Mouse (Mus musculus): ENCODE measurements around the gene Cdk5. TPM values are rescaled to one million over a fixed set of nuclear protein-coding genes. Genes with fewer than 3 reads are reported as not detected.

Gene Cdk5
- polyA plus RNA-seq, 1 experiment from 2014 or later = 29.3 TPM

DNA sequence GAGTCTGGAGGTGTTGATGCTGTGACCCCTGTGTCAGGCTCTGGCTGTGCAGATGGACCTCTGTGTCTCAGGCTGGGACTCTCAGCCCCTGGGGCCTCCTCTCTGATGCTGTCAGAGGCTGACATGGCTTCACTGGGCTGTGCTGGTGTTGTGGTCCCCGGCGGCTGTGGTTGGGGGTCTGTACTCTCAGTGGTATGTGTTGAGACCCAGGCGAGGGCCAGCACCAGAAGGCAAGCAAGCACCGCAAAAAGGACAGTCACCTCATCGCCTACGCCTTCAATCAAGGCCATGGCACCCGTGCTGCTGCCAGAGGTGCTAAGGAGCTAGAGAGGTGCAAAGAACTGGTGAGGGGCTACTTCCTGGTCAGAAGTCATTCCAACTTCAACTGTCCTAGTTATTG, 23.3 kb upstream of the Cdk5 start:
- WGBS = 81% methylated on average over 7 of the region's 7 CpGs
- Histone ChIP-seq H3K27me3 (ENCODE audit: control insufficient read depth, insufficient read depth, low read length) (no peaks in the 10 kb centered on the region), H3K4me1 (replicated peaks; ENCODE audit: control insufficient read depth, insufficient read depth) (peaks cover 5% of the 10 kb centered on the region), H3K9ac (ENCODE audit: low read length) (no peak overlapping the region), H3K4me3 (ENCODE audit: low read depth, low read length) (no peak overlapping the region), H3K27ac (replicated peaks) (no peak overlapping the region), H3K4me2 (replicated peaks; ENCODE audit: low read depth) (no peak overlapping the region), H3K36me3 (ENCODE audit: control insufficient read depth, insufficient read depth, low read length) (peaks cover 7% of the 10 kb centered on the region), H3K9me3 (ENCODE audit: control insufficient read depth, low read length) (no peaks in the 10 kb centered on the region)
- TF ChIP-seq EP300 (optimal IDR thresholded peaks at IDR 0.05) (no peak), CTCF (IDR thresholded peaks at IDR 0.05; ENCODE audit: low read depth) (no peak)
- no peak for DNase-seq (ENCODE audit: low spot score)
- ATAC-seq (ENCODE audit: low FRiP score, low TSS enrichment) = no peak

GRCm38 (mm10) chr5:24445428-24446080, 22.2 kb upstream of the Cdk5 start:
- no peaks in the 10 kb centered on the region for H3K27me3 ChIP-seq (ENCODE audit: control insufficient read depth, insufficient read depth, low read length)
- H3K4me3 ChIP-seq (ENCODE audit: low read depth, low read length) = peak overlapping the region; percentile 87
- peak overlapping the region; percentile 90 for H3K9ac ChIP-seq (ENCODE audit: low read length)
- TF ChIP-seq EP300 (optimal IDR thresholded peaks at IDR 0.05) (no peak), CTCF (IDR thresholded peaks at IDR 0.05; ENCODE audit: low read depth) (peak; percentile 44)
- H3K27ac ChIP-seq (replicated peaks) = peak overlapping the region; percentile 95
- H3K36me3 ChIP-seq (ENCODE audit: control insufficient read depth, insufficient read depth, low read length) = peaks cover 16% of the 10 kb centered on the region
- peak overlapping the region; percentile 92 for H3K4me2 ChIP-seq (replicated peaks; ENCODE audit: low read depth)
- peaks cover 5% of the 10 kb centered on the region for H3K4me1 ChIP-seq (replicated peaks; ENCODE audit: control insufficient read depth, insufficient read depth)
- no peaks in the 10 kb centered on the region for H3K9me3 ChIP-seq (ENCODE audit: control insufficient read depth, low read length)
- ATAC-seq (ENCODE audit: low FRiP score, low TSS enrichment) (no peak), DNase-seq (ENCODE audit: low spot score) (no peak)
- WGBS = 59% methylated on average over 20 of the region's 20 CpGs

GRCm38 (mm10) chr5:24444746-24445427, 21.6 kb upstream of the Cdk5 start, which contains the start of gene Fastk:
Gene Fastk, minus strand, starts transcription at chr5:24445287.
- peak within 1 kb of the TSS; percentile 90 for H3K9ac ChIP-seq (ENCODE audit: low read length)
- DNase-seq (ENCODE audit: low spot score) (peak; percentile 95), ATAC-seq (ENCODE audit: low FRiP score, low TSS enrichment) (peak; percentile 84)
- H3K4me3 ChIP-seq (ENCODE audit: low read depth, low read length) = peak within 1 kb of the TSS; percentile 87
- H3K36me3 ChIP-seq (ENCODE audit: control insufficient read depth, insufficient read depth, low read length) = peaks cover 22% of the 10 kb centered on the region
- no peaks in the 10 kb centered on the region for H3K9me3 ChIP-seq (ENCODE audit: control insufficient read depth, low read length)
- H3K4me1 ChIP-seq (replicated peaks; ENCODE audit: control insufficient read depth, insufficient read depth) = peaks cover 5% of the 10 kb centered on the region
- TF ChIP-seq CTCF (IDR thresholded peaks at IDR 0.05; ENCODE audit: low read depth) (no peak), EP300 (optimal IDR thresholded peaks at IDR 0.05) (no peak)
- H3K27ac ChIP-seq (replicated peaks) = peak within 1 kb of the TSS; percentile 95
- H3K4me2 ChIP-seq (replicated peaks; ENCODE audit: low read depth) = peak within 1 kb of the TSS; percentile 92
- WGBS = 1% methylated on average over 56 of the region's 60 CpGs
- H3K27me3 ChIP-seq (ENCODE audit: control insufficient read depth, insufficient read depth, low read length) = no peaks in the 10 kb centered on the region

DNA sequence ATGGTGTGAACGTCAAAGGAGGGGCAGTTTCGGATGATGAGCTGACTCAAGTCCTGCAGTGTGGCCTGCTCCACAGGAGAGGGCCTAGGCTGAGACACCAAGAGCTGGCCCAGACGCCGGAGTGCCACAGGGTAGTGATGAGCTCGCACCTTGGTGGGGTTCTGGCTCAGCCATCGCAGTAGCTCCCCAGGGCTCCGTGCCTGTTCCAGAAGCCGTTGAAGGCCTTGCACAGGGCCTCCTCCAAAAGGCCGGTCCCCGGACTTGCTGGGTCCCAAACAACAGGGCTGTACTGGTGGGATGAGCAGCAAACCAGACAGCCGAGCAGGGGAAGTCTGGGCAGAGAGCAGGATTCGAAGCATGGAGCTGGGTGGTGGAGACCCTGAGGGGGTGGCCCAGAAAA, 20.6 kb upstream of the Cdk5 start:
- DNase-seq (ENCODE audit: low spot score) = no peak
- Histone ChIP-seq H3K27me3 (ENCODE audit: control insufficient read depth, insufficient read depth, low read length) (no peaks in the 10 kb centered on the region), H3K9me3 (ENCODE audit: control insufficient read depth, low read length) (no peaks in the 10 kb centered on the region), H3K9ac (ENCODE audit: low read length) (peak overlapping the region; percentile 90), H3K4me3 (ENCODE audit: low read depth, low read length) (peak overlapping the region; percentile 87), H3K36me3 (ENCODE audit: control insufficient read depth, insufficient read depth, low read length) (peaks cover 27% of the 10 kb centered on the region), H3K4me2 (replicated peaks; ENCODE audit: low read depth) (peak overlapping the region; percentile 92), H3K4me1 (replicated peaks; ENCODE audit: control insufficient read depth, insufficient read depth) (peaks cover 5% of the 10 kb centered on the region), H3K27ac (replicated peaks) (no peak overlapping the region)
- ATAC-seq (ENCODE audit: low FRiP score, low TSS enrichment) = no peak
- WGBS = 82% methylated on average over 12 of the region's 12 CpGs
- no peak for TF ChIP-seq CTCF (IDR thresholded peaks at IDR 0.05; ENCODE audit: low read depth)
- no peak for TF ChIP-seq EP300 (optimal IDR thresholded peaks at IDR 0.05)

DNA sequence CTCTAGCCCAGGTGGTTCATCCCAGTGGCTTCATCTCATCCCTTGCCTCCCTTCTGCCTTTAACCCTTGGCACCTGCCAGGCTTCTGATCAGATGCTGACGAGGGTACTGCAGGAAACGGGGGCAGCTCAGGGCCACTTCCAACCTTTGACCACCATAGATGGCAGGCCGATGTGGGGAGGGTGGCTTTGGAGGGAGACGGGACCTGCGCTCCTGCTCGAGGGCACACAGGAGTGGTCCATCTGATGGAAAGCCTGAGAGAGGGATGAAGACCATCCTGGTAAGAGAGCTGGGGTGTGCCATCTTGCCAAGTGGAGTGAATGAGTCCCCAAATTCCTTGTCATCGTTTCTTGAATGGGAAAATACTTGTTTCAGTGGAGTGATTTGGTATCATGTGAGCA, 19.9 kb upstream of the Cdk5 start:
- Histone ChIP-seq H3K4me1 (replicated peaks; ENCODE audit: control insufficient read depth, insufficient read depth) (peaks cover 5% of the 10 kb centered on the region), H3K27me3 (ENCODE audit: control insufficient read depth, insufficient read depth, low read length) (no peaks in the 10 kb centered on the region), H3K4me3 (ENCODE audit: low read depth, low read length) (no peak overlapping the region), H3K9ac (ENCODE audit: low read length) (no peak overlapping the region), H3K36me3 (ENCODE audit: control insufficient read depth, insufficient read depth, low read length) (peaks cover 27% of the 10 kb centered on the region), H3K27ac (replicated peaks) (no peak overlapping the region), H3K4me2 (replicated peaks; ENCODE audit: low read depth) (no peak overlapping the region), H3K9me3 (ENCODE audit: control insufficient read depth, low read length) (no peaks in the 10 kb centered on the region)
- 86% methylated on average over 7 of the region's 7 CpGs for WGBS
- DNase-seq (ENCODE audit: low spot score) (no peak), ATAC-seq (ENCODE audit: low FRiP score, low TSS enrichment) (no peak)
- TF ChIP-seq CTCF (IDR thresholded peaks at IDR 0.05; ENCODE audit: low read depth) (no peak), EP300 (optimal IDR thresholded peaks at IDR 0.05) (no peak)

- DNase-seq (ENCODE audit: low spot score) = no peak
- Histone ChIP-seq H3K4me1 (replicated peaks; ENCODE audit: control insufficient read depth, insufficient read depth) (peaks cover 5% of the 10 kb centered on the region), H3K4me3 (ENCODE audit: low read depth, low read length) (no peak overlapping the region), H3K27me3 (ENCODE audit: control insufficient read depth, insufficient read depth, low read length) (no peaks in the 10 kb centered on the region), H3K9me3 (ENCODE audit: control insufficient read depth, low read length) (no peaks in the 10 kb centered on the region), H3K36me3 (ENCODE audit: control insufficient read depth, insufficient read depth, low read length) (peaks cover 27% of the 10 kb centered on the region), H3K9ac (ENCODE audit: low read length) (no peak overlapping the region), H3K27ac (replicated peaks) (no peak overlapping the region), H3K4me2 (replicated peaks; ENCODE audit: low read depth) (no peak overlapping the region)
- TF ChIP-seq CTCF (IDR thresholded peaks at IDR 0.05; ENCODE audit: low read depth) (no peak), EP300 (optimal IDR thresholded peaks at IDR 0.05) (no peak)
- no peak for ATAC-seq (ENCODE audit: low FRiP score, low TSS enrichment)
- 72% methylated on average over 9 of the region's 9 CpGs for WGBS
These were observed 18.7 kb upstream of the Cdk5 start for GRCm38 (mm10) chr5:24442029-24442428.

Data from stomach, postnatal 0 days (tissue).